Mouse (Mus musculus): ENCODE results near the gene Itsn1.

DNA sequence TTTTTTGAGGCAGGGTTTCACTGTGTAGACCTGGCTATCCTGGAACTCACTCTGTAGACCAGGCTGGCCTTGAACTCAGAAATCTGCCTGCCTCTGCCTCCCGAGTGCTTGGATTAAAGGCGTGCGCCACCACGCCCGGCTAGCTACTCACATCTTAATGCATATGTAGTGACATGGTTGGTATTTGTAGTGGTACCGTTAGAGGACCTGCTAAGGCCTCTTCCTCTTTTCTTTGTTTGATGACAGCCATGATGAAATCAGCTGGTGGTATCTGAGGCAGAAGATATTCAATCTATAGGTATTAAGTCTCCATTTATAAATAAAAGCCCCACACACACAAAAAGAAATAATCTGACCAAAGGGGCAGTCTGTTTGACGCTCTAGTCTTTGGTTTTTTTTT is 82.3 kb downstream of the Itsn1 start:
- TF ChIP-seq GATA1 (IDR thresholded peaks at IDR 0.05; ENCODE audit: borderline replicate concordance, low read length) (no peak), FLI1 (IDR thresholded peaks at IDR 0.05; ENCODE audit: low read length) (no peak)

Data from megakaryocyte, embryonic 14.5 days (primary cell).